Mouse (Mus musculus): ENCODE results near the gene Cntn5.

The Cntn5 gene

DNA sequence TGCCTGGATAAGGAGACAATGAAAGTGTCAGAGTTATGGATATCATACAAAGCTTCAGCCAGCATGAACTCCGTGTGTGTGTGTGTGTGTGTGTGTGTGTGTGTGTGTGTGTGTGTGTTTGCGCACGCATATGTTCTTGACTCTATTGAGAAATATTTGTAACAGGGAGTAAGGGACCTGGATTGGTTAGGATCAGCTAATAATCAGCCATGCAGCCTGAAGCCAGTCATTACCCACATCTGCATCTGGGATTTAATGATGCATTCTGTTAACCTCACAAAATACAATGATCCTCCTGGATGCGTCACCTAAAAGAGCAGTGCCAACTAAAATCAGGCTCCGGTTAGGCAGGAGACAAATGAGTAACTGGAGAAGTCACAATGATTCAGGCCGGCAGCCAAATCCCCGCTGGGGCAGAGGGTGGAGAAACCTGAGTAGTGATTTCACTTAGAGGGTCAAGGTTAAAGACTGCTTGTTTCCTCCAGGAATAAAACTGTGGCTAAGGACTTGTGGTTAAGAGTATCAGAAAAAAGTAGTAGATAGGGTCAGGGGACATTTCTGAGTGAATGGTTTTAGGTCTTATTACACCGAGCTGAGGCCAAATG is 1021.7 kb downstream of the Cntn5 start:
- DNase-seq = no peak

DNA sequence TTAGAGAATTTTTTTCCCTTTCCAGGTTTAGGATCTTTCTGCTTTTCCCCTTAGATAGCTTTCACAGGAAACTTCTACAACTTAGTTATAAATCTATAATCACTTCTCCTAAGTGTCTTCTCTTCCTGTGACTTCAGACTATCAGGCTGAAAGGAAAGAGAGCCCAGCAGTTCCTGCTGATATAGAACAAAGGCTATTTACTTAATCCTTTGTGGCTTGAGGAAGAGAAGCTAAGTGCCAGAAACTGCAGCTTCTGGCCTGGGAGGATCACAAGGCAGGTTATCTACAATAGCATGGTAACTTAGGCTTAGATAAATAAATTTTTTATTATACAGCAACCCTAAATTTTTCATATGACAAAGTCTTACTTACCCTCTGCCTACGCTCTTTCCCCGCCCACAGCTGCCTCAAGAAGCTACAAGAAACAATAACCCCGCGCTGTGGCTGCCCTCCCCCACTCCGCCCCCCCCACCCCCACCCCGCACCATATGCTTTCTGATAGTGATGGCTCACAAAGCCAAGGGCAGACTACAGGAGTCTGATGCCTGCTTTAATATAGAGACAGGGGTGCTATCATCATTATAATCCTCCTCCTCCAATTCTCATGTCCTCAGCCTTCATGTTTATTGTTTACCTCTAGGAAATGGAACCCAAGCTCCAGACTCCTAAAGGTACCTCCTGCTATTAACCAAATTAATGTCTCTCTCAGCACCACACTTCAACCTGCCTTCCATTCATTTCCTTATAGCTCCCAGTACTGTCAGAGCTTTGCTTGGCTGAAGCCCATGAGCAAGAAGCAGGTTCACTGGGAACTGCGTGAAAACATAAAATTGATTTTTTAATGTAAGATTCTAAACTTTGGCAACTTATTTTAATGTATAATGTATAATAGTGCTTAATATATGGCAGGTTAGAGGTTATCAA is 1032.2 kb downstream of the Cntn5 start:
- DNase-seq = no peak

DNA sequence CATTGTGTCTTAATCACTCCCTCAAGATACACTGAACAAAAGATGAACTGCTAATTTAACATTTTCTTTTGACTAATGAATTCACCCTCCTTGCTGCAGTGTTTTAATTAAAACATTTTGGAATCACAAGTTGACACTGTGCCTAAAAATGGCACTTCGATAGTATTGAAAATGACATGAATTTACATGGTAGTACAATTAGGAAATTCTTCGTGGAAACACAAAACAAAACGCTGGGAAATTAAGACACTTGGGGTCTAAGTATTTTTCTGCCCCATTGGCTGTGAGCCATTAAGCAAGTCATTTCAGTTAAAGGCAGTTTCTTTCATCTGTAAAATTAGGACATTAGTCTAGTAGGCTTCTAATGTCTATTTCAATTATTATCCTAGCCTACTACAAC is 1043.9 kb downstream of the Cntn5 start:
- DNase-seq = no peak

DNA sequence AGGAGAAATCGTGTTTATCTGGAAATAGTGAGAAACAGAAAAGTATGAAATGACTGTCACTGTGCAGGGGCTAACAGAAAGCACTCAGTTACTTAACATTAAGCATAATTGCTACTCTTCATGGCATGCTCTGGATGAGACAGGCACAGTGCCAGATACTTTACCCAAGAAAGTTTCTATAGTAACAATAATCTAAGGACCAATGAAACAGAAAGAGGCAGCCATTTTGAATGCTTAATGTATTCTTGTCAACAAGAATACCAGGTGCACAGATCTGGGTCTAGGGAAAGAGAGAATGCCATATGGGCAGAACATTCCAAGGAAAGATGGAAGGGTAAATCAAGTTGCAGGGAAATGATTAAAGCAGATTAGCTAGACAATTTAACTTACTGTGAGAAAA is 1045.3 kb downstream of the Cntn5 start:
- no peak for DNase-seq

DNA sequence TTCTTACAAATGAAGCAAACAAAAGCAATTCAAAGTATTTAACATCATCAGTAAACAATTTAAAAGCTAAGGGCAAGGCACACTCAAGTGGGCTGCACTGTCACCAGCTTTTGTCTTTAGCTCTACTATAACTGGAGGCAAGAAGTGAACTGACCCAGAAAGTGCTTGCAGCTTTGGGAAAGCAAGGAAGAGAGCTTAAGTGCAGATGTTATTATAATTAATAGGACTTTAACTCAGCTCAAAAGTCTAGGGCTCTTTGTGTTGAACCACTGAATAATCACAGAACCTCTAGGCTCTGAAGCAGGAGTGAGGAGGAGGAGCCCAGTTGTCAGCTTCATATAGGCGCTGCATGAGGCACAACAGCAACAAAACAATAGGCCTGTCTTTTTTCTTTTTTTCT is 1049.8 kb downstream of the Cntn5 start:
- no peak for DNase-seq

DNA sequence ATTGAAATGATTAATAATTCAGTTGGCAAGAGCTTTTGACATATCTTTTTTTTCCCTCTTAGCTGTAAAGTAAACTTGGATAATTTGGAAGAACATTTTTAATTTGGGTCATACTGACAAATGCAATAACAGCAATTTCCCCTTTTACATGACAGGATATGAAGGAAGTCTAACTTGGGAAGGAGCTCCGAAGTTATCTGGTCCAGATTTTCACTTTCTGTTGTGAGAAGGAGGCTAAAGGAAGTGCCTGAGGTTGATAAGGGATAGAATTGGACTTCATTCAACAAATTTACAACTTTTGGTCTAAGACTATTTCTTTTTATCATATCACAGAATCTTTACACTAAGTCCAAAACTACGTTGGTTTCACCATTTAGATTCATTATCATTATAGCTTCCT is 1074.3 kb downstream of the Cntn5 start:
- no peak for DNase-seq

DNA sequence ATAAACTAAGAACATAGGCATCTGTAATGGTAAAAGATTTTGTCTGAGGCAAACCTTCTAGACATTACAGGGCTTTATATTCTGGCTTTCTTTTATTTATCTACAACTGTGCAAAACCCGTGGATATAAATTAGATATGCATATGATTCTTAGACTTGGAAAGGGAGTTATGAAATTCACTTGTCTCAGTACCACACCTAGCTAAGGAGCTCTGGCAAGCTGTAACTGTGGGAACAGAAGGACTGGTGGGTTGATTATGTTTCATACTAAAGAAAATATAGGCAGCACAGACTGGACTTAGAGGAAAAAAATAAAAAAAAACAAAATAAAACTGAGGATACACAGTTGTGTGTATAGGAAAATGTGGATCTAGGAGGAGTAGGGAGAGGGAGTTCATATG is 1084.6 kb downstream of the Cntn5 start:
- no peak for DNase-seq

DNA sequence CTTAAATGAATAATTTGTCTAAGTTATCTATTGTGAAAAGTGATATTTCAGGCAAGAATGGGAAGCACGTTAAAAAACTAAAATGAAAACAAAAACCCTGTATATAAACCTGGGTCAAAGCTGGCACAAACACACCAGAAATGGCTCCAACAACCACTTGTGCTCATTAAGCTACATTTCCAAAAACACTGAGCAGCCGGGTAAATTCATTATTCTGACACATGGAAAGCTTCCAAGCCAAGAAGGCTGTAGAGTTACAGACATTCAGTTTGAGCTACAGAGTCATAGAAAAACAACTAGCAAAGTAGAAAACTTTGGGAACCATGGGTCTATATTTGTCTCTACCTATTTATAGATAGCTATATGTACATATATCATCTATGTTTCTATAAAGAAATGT is 1087.1 kb downstream of the Cntn5 start:
- no peak for DNase-seq

DNA sequence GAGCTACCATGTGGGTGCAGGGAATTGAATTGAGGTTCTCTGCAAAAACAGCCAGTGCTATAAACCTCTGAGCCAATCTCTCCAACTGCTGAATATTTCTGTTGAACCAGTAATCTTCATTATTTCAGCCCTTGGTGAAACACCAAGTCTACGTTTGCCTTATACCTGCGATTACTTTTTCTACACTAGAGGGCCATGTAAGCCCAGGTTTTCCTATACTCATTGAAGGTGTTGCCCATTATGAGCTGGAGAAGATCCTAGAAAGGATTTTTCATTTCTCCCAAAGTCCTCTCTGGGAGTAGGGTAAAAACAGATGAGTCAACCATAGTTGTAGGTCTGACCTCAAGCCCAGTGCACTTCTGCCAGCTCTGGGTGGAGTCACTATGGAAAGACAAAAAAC is 1105.0 kb downstream of the Cntn5 start:
- no peak for DNase-seq

DNA sequence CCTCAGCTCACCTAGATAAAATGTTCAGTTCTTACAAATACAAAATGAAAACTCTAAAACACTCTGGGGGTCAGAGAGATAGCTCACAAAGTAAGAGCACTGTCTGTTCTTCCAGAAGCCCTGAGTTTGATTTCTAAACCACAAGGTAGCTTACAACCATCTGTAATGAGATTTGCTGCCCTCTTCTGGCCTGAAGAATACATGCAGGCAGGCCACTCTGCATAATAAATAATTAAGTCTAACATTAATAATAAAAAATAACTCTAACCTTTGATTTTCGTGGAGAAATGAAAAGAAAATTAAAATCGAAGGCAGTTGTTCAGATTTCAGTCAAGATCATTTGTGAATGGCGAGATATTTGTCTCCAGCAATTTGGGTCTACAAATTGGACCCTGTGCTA is 1120.9 kb downstream of the Cntn5 start:
- DNase-seq = no peak

DNA sequence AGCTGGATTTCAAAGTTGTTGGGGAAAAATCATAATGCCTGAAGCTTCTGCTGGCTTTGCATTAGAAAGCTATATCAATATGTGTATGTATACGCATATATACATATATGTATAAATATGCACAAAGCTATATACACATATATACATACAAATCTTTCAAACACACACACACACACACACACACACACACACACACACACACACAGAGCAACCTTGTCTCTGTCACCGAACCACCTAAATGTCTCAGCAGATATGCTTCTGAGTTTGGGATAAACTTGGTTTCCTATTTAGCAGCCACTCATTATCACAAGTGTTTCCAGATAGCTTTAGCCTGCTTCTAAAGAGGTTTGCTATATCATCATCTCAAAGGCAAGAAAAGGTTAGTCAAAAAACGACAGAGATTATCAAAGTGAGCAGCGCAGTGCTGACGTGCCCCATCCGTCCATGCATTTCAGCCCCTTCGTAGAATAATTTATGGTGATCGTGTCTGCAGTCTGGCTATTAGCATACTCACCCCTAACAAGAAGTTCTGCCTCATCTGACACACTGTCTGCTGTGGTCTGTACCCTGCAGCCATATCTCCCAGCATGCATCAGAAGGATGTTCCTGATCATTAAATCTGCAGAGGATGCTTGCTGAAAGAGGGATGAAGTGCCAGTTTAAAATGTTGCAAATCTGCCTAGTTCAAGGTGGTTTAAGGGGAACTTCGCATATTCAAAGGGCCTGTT is 1123.3 kb downstream of the Cntn5 start:
- DNase-seq = no peak

DNA sequence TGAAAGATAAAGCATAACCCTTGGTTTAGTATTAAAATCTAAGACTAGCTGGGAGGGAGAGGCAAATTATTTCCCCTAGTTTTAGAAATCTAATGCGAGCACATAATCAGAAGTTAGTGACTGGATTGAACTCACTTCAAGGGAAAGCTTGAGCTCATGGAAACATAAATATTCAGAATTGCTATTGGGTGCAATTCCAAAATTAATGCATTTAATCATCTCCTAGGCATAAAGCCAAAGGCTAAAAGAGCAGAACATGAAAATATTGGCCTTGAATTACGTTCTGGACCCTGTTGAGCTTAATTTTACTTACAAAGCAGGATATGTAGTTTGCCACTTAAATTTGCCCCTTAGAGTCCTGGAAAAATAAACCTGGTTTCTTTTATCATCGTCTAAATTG is 1124.9 kb downstream of the Cntn5 start:
- DNase-seq = no peak

DNA sequence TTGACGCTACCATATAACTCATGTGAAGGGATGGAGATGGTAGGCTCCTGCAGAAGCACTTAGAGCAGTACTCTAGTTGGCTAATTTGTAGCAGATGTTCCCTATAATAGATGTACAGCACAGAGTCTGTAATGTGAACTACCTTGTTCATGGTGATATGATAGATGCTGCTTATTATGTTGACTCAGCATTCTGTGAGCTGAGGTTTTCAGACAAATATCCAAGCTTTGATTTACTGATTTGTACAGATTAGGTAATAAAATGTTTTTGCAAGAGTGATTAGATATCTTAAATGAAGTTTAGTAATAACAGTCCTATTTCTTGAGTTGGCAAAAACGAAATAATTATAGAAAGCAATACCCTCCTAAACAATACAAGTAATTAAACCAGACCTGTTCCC is 1133.8 kb downstream of the Cntn5 start:
- DNase-seq = no peak

DNA sequence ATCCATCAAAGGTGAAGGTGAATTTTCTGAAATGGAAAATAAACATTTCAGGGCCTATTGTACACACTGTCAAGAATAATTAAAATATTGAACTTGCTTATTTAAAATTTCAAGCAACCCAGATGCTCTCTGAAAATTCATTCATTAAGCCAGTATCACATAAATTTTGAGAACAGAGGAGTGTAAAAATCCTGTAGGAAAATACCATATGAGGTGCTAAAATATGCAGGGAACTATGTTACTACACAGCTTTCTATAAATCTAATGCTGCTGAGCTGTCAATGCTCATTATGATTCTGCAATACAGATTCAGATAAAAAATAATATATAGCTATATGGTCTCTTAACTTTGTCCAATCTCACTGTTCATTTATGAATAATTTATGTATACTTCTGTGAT is 1134.9 kb downstream of the Cntn5 start:
- no peak for DNase-seq

DNA sequence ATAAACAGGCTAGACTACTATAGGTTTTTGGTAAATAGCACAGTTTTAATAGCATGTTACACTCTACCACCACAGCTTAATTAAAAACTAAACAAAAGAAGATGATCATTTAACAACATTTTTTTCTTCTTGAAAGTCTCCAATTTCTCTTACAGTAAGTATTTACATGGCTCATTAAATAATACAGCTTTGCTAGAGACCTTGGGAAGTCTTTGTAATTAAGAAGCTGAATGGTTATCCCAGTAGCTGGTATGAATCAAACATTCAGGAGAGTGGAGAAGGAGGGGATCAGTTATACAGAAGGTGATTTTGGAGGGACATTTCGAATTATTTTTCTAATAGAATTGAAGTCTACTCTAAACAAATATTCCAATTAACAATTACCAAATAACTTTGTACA is 1186.4 kb downstream of the Cntn5 start:
- no peak for DNase-seq

DNA sequence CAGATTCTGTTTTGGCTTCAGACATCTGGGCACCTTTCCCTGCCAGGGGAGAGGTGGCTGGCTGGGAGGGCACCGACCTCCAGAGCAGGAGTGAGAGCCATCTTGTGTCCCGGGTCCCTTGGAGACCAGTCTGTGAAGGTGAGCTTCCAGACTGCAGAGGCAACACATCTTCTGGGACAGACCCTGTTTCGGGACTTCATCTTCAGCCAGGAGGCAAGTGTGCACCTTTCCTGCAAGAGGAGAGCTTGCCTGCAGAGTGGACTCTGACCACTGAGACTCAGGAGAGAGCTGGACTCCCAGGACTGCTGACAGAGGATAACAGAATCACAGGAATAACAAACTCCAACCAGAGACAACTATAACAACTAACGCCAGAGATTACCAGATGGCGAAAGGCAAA is 1195.9 kb downstream of the Cntn5 start:
- no peak for DNase-seq

DNA sequence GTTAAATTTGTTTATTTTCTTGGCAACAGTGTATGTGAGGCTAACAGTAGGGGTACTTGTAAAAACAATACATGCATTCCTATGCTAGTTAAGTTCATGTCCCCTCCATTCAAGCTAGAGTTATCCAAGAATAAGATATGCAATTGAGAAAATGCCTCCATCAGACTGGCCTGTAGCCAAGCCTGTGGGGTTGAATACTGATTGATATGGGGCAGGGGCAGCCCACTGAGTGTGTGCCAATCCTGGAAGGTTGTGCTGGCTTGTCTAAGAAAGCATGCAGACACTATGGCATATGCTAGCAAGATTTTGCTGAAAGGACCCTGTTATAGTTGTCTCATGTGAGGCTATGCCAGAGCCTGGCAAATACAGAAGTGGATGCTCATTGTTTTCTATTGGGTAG is 1196.8 kb downstream of the Cntn5 start:
- no peak for DNase-seq

DNA sequence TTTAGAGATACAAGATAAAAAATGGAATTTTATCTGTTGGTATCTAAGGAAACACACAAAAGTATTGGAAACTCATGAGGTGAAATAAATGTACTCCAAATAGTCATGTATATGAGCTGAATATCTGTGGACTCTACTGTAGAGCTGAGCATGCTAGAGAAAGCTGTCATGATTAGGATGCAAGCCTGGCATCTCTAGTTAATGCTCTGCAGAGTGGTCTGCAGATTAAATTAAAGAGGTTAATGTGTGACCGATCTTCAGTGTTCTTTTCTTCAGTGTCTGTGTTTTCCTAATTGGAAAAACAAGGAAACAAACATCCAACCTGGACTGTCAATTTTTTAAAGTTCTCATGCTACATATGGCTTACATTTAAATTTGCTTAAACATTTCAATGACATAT is 1199.4 kb downstream of the Cntn5 start:
- DNase-seq = no peak

DNA sequence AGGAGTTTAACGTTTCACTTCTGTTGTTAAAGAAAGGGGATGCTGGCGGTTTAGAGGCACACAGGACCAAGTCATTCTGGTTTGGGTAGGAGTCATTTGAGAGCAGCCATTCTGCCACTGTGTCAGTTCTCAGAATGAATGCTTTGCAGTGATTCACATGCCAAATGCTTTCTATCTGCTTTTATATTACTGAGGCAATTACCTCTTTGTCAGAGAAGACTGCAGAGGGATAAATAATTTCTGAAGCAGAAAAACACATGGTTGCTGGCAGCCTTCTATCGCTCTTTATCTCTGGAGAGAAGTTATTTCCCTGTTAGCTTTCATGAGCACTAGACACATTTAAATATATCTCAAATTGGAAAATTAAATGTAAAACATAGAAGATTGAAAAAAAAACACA is 1207.9 kb downstream of the Cntn5 start:
- no peak for DNase-seq

DNA sequence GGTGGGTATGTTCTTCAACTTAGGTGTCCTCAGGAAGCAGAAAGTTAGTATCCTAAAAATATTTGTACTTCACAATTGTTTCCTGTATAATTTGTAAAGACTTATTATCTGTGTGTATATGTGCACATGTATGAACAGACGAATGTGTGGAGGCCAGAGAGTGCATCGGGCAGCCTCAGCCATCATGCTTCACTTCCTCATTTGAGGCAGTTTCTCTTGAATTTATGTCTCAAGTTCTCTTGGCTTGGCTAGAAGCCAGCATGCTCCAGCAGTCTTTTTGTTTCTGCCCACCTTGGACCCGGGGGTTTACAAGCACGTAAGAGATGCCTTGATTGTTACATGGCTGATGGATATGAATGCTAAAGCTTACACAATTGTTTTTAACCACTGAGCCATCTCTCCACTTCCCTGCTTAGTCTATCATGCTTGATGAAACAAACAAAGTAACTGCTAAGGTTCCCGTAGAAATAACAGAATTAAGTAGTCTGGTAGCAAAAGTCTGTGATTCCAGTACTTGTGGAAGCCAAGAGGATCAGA is 1222.2 kb downstream of the Cntn5 start:
- no peak for DNase-seq

DNA sequence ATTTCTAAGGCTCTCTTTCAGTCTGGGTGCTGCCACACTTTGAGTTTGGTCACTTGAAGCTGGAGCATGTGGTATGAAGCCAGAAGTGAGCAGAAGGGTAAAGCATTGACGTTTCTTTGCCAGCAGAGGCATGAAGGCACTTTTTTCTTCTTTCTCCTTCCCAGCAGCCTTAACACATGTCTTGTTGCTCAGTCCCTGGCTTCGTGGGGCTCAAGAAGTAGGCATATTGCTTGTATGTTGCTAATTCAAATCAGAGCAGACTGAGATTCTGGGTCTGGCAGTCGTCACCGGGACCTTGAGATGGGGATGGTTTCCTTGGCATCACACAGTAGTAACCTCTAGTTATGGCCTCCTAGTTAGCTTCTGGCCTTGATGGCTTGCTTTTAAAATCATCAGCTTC is 1228.5 kb downstream of the Cntn5 start:
- DNase-seq = no peak

DNA sequence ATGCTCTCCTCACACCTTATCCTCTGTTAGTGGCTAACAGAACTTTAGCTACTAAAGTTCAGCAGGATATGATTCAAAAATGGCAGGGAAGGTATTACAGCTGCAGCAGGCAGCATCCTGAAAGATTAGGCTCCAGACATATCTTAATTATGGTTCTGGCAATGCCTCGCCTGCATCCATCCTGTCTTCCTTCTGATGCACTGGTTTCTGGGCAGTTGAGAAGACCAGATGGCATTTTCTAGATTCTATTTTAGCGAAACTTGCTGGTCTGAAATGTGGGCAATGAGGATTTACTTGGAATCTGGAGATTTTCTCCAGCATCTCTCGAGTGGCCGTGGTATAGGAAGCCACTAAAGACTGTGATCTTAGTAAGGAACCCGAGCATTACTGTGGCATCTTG is 1230.0 kb downstream of the Cntn5 start:
- DNase-seq = no peak

DNA sequence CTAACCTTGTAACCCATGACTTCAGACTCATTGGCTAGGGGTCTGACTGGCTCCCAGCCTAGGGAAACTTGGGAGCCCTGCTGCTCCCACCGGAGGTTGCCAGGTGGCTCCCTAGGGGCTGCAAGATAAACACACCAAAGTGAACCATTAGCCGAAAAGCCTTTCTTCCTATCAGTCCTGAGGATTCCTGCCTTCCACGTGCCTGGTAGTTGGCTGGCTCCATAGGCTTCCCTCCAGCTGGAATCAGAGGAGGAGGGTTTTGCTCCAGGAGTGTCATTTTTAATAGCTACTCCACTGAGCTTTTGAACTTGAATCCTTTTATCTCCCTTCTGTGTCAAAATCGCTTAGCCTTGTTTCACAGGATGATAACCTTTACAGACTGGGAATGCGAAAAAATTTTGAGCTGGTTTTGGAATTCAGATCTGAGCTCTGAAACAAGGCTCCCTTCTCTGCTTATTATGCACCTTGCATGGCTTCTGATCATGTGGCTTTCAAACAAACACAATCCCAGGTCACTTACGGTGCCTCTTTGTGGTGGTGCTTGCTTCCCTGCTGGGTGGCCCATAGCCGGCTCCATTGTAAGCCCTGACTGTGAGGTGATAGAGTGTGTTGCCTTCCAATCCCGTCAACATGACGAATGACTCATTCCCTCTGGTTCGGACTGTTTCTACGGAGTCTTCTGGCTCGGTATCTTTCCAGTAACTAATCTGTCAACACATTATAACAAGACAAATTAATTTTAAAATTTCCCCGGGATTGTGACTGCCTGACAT is 1231.1 kb downstream of the Cntn5 start:
- no peak for DNase-seq
